Mouse (Mus musculus): ENCODE measurements around the gene 4933424G06Rik.

DNA sequence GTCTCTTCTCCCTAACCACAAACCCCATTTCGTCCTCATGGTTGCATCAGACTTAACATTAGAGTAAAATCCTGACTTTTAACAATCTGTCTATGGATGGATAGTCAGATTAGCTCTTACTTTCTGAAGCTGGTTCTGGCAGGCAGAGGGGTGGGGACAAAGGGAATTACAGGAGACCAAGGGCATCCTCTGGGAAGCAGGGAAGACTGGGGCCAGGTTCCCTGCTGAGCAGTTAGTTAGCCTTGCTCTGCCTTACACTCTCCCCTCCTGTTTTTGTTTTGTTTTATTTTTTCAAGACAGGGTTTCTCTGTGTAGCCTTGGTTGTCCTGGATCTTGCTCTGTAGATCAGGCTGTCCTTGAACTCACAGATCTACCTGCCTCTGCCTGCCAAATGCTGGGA, 60.0 kb downstream of the 4933424G06Rik start:
- TF ChIP-seq POLR2A (IDR thresholded peaks at IDR 0.05; ENCODE audit: insufficient read depth, low read depth, low read length): no peak
- TF ChIP-seq CTCF (IDR thresholded peaks at IDR 0.05; ENCODE audit: insufficient read depth, low read depth, low read length): no peak

All from olfactory bulb, adult 2 months (tissue).